Mouse (Mus musculus) heart, postnatal 0 days (tissue): ENCODE results near the gene Caml.

Experiments used
- CTCF ChIP-seq: IDR thresholded peaks from 2 replicates; pipeline ENCODE4 v1.5.1; 2016; ENCODE audit warnings: antibody characterized with exemption, control low read depth, low read depth
- EP300 ChIP-seq: IDR thresholded peaks from 2 replicates; pipeline ENCODE4 v1.6.1; 2016; ENCODE audit warnings: antibody characterized with exemption, low read depth

- TF ChIP-seq CTCF (no peak), EP300 (no peak)
Measured at GRCm38 (mm10) chr13:55613471-55613870, 9.3 kb upstream of the Caml start.
